Mouse (Mus musculus) CD8-positive naive resting alpha-beta T cell, adult 2 months (primary cell): Measurements from ENCODE around the gene Aspdh.

Source experiments
- DNase-seq, 2 experiments: peaks; one replicate each; pipeline ENCODE4 v3.0.0; 2022; ENCODE audit warnings: low read depth in 2 of 2, low spot score in 2 of 2

The Aspdh gene

DNA sequence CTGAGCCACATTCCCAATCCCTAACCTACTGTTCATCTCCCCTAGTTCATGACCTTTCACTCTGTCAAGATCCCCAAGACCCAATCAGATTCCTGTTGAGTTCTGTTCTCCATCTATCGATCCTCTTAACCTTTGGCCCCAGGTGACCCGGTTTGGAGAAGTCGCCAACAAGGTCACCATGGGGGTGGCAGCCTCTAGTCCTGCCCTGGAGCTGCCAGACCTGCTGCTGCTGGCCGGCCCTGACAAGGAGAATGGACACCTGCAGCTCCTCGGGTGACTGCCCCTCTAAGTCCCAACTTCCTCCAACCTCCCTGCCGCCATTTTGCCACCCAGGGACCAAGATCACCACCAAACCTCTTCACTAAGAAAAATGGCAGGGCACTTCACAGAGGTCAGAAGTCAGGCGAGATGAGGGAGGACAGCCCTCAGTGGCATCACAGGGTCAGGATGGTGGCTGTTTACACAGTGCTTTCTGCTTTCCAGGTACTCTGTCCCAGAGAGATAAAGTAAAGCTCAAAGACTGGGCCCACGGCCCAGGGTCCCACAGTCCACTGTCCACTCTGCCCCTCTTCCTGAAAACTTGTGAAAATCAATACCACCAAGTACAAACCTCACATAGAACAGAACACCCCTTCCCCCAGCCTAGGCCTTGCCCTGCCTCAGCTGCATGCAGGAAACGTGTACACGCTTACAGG is 32.3 kb downstream of the Aspdh start:
- DNase-seq = no peak

GRCm38 (mm10) chr7:44498922-44499321 is 33.7 kb downstream of the Aspdh start:
- no peak for DNase-seq

DNA sequence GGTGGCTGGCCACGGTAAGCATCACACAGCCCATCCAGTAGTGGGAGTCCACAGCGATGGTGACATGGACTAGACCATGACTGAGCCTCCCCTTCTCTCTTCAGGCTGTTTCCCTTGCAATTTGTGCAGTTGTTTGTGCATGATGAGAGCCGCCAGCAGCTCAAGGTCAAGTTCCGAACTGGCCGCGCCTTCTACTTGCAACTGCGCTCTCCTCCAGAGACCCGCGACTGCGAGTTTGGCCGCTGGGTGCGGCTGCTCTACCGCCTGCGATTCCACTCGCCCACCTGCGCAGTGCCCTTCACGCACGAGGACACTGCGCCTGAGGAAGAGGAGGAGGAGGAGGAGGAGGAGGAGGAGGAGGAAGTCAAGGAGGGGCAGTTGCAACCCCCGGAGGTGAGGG is 34.9 kb downstream of the Aspdh start:
- no peak for DNase-seq

GRCm38 (mm10) chr7:44501563-44502115 is 36.4 kb downstream of the Aspdh start:
- DNase-seq = peak; percentile 65 to 77

DNA sequence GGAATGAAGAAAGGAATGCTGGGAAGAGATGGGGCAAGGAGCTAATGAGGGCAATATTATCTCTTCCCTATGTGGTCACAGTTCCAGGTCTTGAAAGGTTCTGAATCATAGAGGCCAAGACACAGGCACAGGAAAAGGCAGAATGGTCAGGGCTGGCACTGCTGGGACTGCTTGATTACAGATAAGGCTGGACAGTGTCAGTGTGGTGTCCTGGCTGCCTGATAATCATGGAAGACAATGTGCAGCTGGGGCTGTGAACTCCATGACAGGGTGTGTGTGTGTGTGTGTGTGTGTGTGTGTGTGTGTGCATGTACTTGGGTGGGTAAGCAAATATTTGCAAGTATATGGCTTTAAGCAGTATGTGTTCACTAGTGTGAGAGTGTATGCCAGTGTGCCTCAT is 42.3 kb downstream of the Aspdh start:
- no peak for DNase-seq
